Mouse (Mus musculus) liver, embryonic 13.5 days (tissue): ENCODE data around the gene Lsp1. TPM values are rescaled to one million over a fixed set of nuclear protein-coding genes. Genes with fewer than 3 reads are reported as not detected.

Experiments
- ATAC-seq: fragments of 200-750 bp; cut with Nextera tagmentation; 2 replicates; pipeline ENCODE4 v1.8.0; 2017; ENCODE audit warnings: low read depth, mild to moderate bottlenecking, moderate number of reproducible peaks, moderate library complexity
- DNase-seq: peaks from one replicate; pipeline ENCODE4 v3.0.0; 2022
- H3K27ac ChIP-seq: fragments of 300-500 bp; sonication (generic); 2 replicates; pipeline ENCODE4 v1.5.1; 2015; ENCODE audit warnings: moderate library complexity, mild to moderate bottlenecking, inconsistent platforms
- H3K27me3 ChIP-seq: fragments of 300-500 bp; sonication (generic); 2 replicates; pipeline ENCODE4 v1.6.1; 2015; ENCODE audit warnings: mild to moderate bottlenecking, inconsistent platforms
- H3K36me3 ChIP-seq: fragments of 300-500 bp; sonication (generic); 2 replicates; pipeline ENCODE4 v1.6.1; 2015; ENCODE audit warnings: mild to moderate bottlenecking, inconsistent platforms
- H3K4me1 ChIP-seq: fragments of 300-500 bp; sonication (generic); replicated peaks from 2 replicates; pipeline ENCODE4 v1.6.1; 2015; ENCODE audit warnings: inconsistent platforms
- H3K4me2 ChIP-seq: fragments of 300-500 bp; sonication (generic); 2 replicates; pipeline ENCODE4 v1.6.1; 2015; ENCODE audit warnings: inconsistent platforms, mild to moderate bottlenecking, moderate library complexity
- H3K4me3 ChIP-seq: fragments of 300-500 bp; sonication (generic); replicated peaks from 2 replicates; pipeline ENCODE4 v1.5.1; 2015; ENCODE audit warnings: mild to moderate bottlenecking, inconsistent platforms
- H3K9ac ChIP-seq: fragments of 300-500 bp; sonication (generic); 2 replicates; pipeline ENCODE4 v1.6.1; 2015; ENCODE audit warnings: mild to moderate bottlenecking, inconsistent platforms
- H3K9me3 ChIP-seq: fragments of 300-500 bp; sonication (generic); replicated peaks from 2 replicates; pipeline ENCODE4 v1.6.1; 2016; ENCODE audit warnings: inconsistent platforms
- WGBS: fragments of 180-500 bp; shearing (Covaris S2); methylation state at CpG from one replicate; pipeline ENCODE4 v1.1.7; 2015; ENCODE audit not compliant: insufficient replicate concordance; 5-methylcytosine and 5-hydroxymethylcytosine counted together
- polyA plus RNA-seq: library from polyadenylated mRNA; unstranded; fragments of >200 nt; fragmentation: Nextera tagmentation; extraction: Ambion mirVana; gene quantifications from 2 replicates; pipeline ENCODE4 v1.2.1, GENCODE M21; 2015

Lsp1 gene
- polyA plus RNA-seq, 1 experiment from 2014 or later: 15.5 TPM

- no peaks in the 10 kb centered on the region for H3K36me3 ChIP-seq
- 64% methylated on average over 8 of the region's 8 CpGs for WGBS
- ATAC-seq: no peak
- no peak overlapping the region for H3K9ac ChIP-seq
- H3K4me1 ChIP-seq: peaks cover 8% of the 10 kb centered on the region
- H3K27ac ChIP-seq: no peak overlapping the region
- no peak overlapping the region for H3K4me3 ChIP-seq
- H3K27me3 ChIP-seq: peaks cover 8% of the 10 kb centered on the region; the same call in 1 of the 2 replicates
- DNase-seq: no peak
- no peak overlapping the region for H3K4me2 ChIP-seq
- no peaks in the 10 kb centered on the region for H3K9me3 ChIP-seq
Observed at GRCm38 (mm10) chr7:142486751-142487162, 26.1 kb downstream of the Lsp1 start.

- peaks cover 4% of the 10 kb centered on the region; the same call in 1 of the 2 replicates for H3K4me1 ChIP-seq
- H3K27ac ChIP-seq: no peak overlapping the region
- no peak overlapping the region for H3K9ac ChIP-seq
- no peak overlapping the region for H3K4me3 ChIP-seq
- ATAC-seq (no peak; the same call in 1 of the 2 replicates), DNase-seq (peak; percentile 31)
- 26% methylated on average over 9 of the region's 9 CpGs for WGBS
- H3K4me2 ChIP-seq: no peak overlapping the region
- peaks cover 8% of the 10 kb centered on the region; the same call in 1 of the 2 replicates for H3K27me3 ChIP-seq
- no peaks in the 10 kb centered on the region for H3K36me3 ChIP-seq
- no peaks in the 10 kb centered on the region for H3K9me3 ChIP-seq
Observed at GRCm38 (mm10) chr7:142487341-142487859, 26.8 kb downstream of the Lsp1 start.

- 56% methylated on average over 3 of the region's 3 CpGs for WGBS
- DNase-seq (no peak), ATAC-seq (no peak)
- Histone ChIP-seq H3K4me1 (peaks cover 4% of the 10 kb centered on the region; the same call in 1 of the 2 replicates), H3K4me3 (no peak overlapping the region), H3K9ac (no peak overlapping the region), H3K36me3 (no peaks in the 10 kb centered on the region), H3K27ac (no peak overlapping the region), H3K9me3 (no peaks in the 10 kb centered on the region), H3K4me2 (no peak overlapping the region), H3K27me3 (peaks cover 6% of the 10 kb centered on the region; the same call in 1 of the 2 replicates)
Observed at GRCm38 (mm10) chr7:142488053-142488452, 27.4 kb downstream of the Lsp1 start.

- ATAC-seq (no peak), DNase-seq (no peak)
- H3K9me3 ChIP-seq: no peaks in the 10 kb centered on the region
- no peak overlapping the region for H3K4me2 ChIP-seq
- no peak overlapping the region for H3K4me3 ChIP-seq
- H3K27me3 ChIP-seq: 0 out of 2 replicates have a peak, but pooled peaks cover 1% of the 10 kb centered on the region
- H3K4me1 ChIP-seq: no peaks in the 10 kb centered on the region
- WGBS: 66% methylated on average over 8 of the region's 8 CpGs
- no peaks in the 10 kb centered on the region for H3K36me3 ChIP-seq
- no peak overlapping the region for H3K9ac ChIP-seq
- no peak overlapping the region for H3K27ac ChIP-seq
Observed at GRCm38 (mm10) chr7:142493535-142493934, 32.9 kb downstream of the Lsp1 start.

GRCm38 (mm10) chr7:142496158-142496557 is 35.5 kb downstream of the Lsp1 start:
- H3K36me3 ChIP-seq: no peaks in the 10 kb centered on the region
- no peak overlapping the region for H3K9ac ChIP-seq
- 52% methylated on average over 3 of the region's 3 CpGs for WGBS
- no peak overlapping the region for H3K27ac ChIP-seq
- H3K4me3 ChIP-seq: no peak overlapping the region
- no peaks in the 10 kb centered on the region for H3K4me1 ChIP-seq
- H3K27me3 ChIP-seq: 0 out of 2 replicates have a peak, but pooled peaks cover 3% of the 10 kb centered on the region
- DNase-seq: no peak
- H3K4me2 ChIP-seq: no peak overlapping the region
- H3K9me3 ChIP-seq: no peaks in the 10 kb centered on the region
- no peak for ATAC-seq

- no peak overlapping the region for H3K4me3 ChIP-seq
- DNase-seq (no peak), ATAC-seq (no peak)
- no peaks in the 10 kb centered on the region for H3K4me1 ChIP-seq
- H3K9ac ChIP-seq: no peak overlapping the region
- no peaks in the 10 kb centered on the region for H3K9me3 ChIP-seq
- 59% methylated on average over 5 of the region's 5 CpGs for WGBS
- H3K4me2 ChIP-seq: no peak overlapping the region
- no peak overlapping the region for H3K27ac ChIP-seq
- H3K27me3 ChIP-seq: 0 out of 2 replicates have a peak, but pooled peaks cover 3% of the 10 kb centered on the region
- no peaks in the 10 kb centered on the region for H3K36me3 ChIP-seq
Observed at GRCm38 (mm10) chr7:142496800-142497199, 36.2 kb downstream of the Lsp1 start.

GRCm38 (mm10) chr7:142497775-142498174 is 37.2 kb downstream of the Lsp1 start:
- no peak overlapping the region for H3K4me2 ChIP-seq
- no peaks in the 10 kb centered on the region for H3K9me3 ChIP-seq
- 0 out of 2 replicates have a peak, but pooled peaks cover 3% of the 10 kb centered on the region for H3K27me3 ChIP-seq
- DNase-seq (no peak), ATAC-seq (no peak)
- 42% methylated on average over 2 of the region's 2 CpGs for WGBS
- H3K4me3 ChIP-seq: no peak overlapping the region
- no peak overlapping the region for H3K27ac ChIP-seq
- H3K4me1 ChIP-seq: no peaks in the 10 kb centered on the region
- H3K36me3 ChIP-seq: no peaks in the 10 kb centered on the region
- H3K9ac ChIP-seq: no peak overlapping the region

GRCm38 (mm10) chr7:142498575-142498974 is 38.0 kb downstream of the Lsp1 start, which contains the start of gene Tnnt3:
TSS of gene Tnnt3 (plus strand) at chr7:142498836.
- H3K27ac ChIP-seq: no peak within 1 kb of the TSS
- H3K4me3 ChIP-seq: no peak within 1 kb of the TSS
- H3K27me3 ChIP-seq: 0 out of 2 replicates have a peak, but pooled peaks cover 3% of the 10 kb centered on the region
- no peaks in the 10 kb centered on the region for H3K36me3 ChIP-seq
- no peak for DNase-seq
- WGBS: 56% methylated on average over 2 of the region's 2 CpGs
- no peak for ATAC-seq
- no peaks in the 10 kb centered on the region for H3K4me1 ChIP-seq
- H3K9me3 ChIP-seq: no peaks in the 10 kb centered on the region
- no peak within 1 kb of the TSS for H3K4me2 ChIP-seq
- no peak within 1 kb of the TSS for H3K9ac ChIP-seq

- H3K4me1 ChIP-seq: no peaks in the 10 kb centered on the region
- WGBS: 34% methylated on average over 5 of the region's 5 CpGs
- H3K4me3 ChIP-seq: no peak overlapping the region
- H3K27ac ChIP-seq: no peak overlapping the region
- DNase-seq (no peak), ATAC-seq (no peak)
- peaks cover 6% of the 10 kb centered on the region; the same call in 1 of the 2 replicates for H3K27me3 ChIP-seq
- H3K9me3 ChIP-seq: no peaks in the 10 kb centered on the region
- H3K9ac ChIP-seq: no peak overlapping the region
- no peak overlapping the region for H3K4me2 ChIP-seq
- no peaks in the 10 kb centered on the region for H3K36me3 ChIP-seq
Observed at GRCm38 (mm10) chr7:142499010-142499721, 38.6 kb downstream of the Lsp1 start.

- H3K27me3 ChIP-seq: peaks cover 8% of the 10 kb centered on the region; the same call in 1 of the 2 replicates
- no peaks in the 10 kb centered on the region for H3K36me3 ChIP-seq
- 57% methylated on average over 1 of the region's 1 CpGs for WGBS
- no peak overlapping the region for H3K9ac ChIP-seq
- H3K4me1 ChIP-seq: no peaks in the 10 kb centered on the region
- H3K4me2 ChIP-seq: no peak overlapping the region
- no peak for ATAC-seq
- no peak for DNase-seq
- H3K9me3 ChIP-seq: no peaks in the 10 kb centered on the region
- H3K4me3 ChIP-seq: no peak overlapping the region
- no peak overlapping the region for H3K27ac ChIP-seq
Observed at GRCm38 (mm10) chr7:142500032-142500431, 39.4 kb downstream of the Lsp1 start.

- Histone ChIP-seq H3K27me3 (peaks cover 8% of the 10 kb centered on the region; the same call in 1 of the 2 replicates), H3K4me3 (no peak overlapping the region), H3K4me2 (no peak overlapping the region), H3K9me3 (no peaks in the 10 kb centered on the region), H3K4me1 (0 out of 2 replicates have a peak, but pooled peaks cover 3% of the 10 kb centered on the region), H3K27ac (no peak overlapping the region), H3K9ac (no peak overlapping the region), H3K36me3 (no peaks in the 10 kb centered on the region)
- ATAC-seq: no peak
- 61% methylated on average over 4 of the region's 4 CpGs for WGBS
- no peak for DNase-seq
Observed at GRCm38 (mm10) chr7:142503206-142503605, 42.6 kb downstream of the Lsp1 start.
